ENCODE assay signal across 9 mouse cellular contexts in genomic region chr10:14085882-14086515, GRCm38 (mm10).
DNase-seq lines count a peak whose midpoint lies in the region; ATAC-seq and TF ChIP-seq lines count a peak whose summit lies in the region.
"Had no signal": no experiment of that assay in that cellular context is flagged by ENCODE, and none has a peak within 500 bp of the region (broad histone marks: within the 10 kb centered on the region; RNA-seq: fewer than 3 reads in every experiment).

No protein-coding gene starts in this region.

- dilution Hi-C loops in CH12.LX (cut with MboI; ENCODE audit: extremely low pct_ligation_motif_present, extremely low pct_unique_long_range_greater_than_20kb, low sequenced_read_pairs): no loop called here

- H3K9me3 ChIP-seq in CH12.LX (replicated peaks; ENCODE audit: low read length): no peaks in the 10 kb centered on the region
- no peaks in the 10 kb centered on the region for H3K9me3 ChIP-seq in intestine, postnatal 0 days (ENCODE audit: control insufficient read depth)
- no peaks in the 10 kb centered on the region for H3K9me3 ChIP-seq in megakaryocyte, embryonic 14.5 days
- H3K9me3 ChIP-seq: embryonic facial prominence, embryonic 12.5 days had no signal

- H3K9ac ChIP-seq in CH12.LX (ENCODE audit: insufficient read depth, low read depth): peak overlapping the region; percentile 59
- H3K9ac ChIP-seq in intestine, postnatal 0 days (ENCODE audit: low read depth, low read length): no peak overlapping the region
- H3K9ac ChIP-seq: embryonic facial prominence, embryonic 12.5 days had no signal

- H3K4me3 ChIP-seq in CH12.LX (replicated peaks in 1 of 3; ENCODE audit: low read depth in 2 of 3, low read length in 2 of 3, poor library complexity in 1 of 3): peak overlapping the region; percentile 42 to 55 (median 53)
- peak overlapping the region; percentile 15 for H3K4me3 ChIP-seq in intestine, postnatal 0 days (ENCODE audit: low read depth, low read length)
- H3K4me3 ChIP-seq in megakaryocyte, embryonic 14.5 days (replicated peaks): peak overlapping the region; percentile 91
- H3K4me3 ChIP-seq: embryonic facial prominence, embryonic 12.5 days had no signal

- 0 out of 2 replicates have a peak, but pooled peaks have one; percentile 33 for ATAC-seq in intestine, postnatal 0 days

- peak overlapping the region; percentile 63 for H3K4me2 ChIP-seq in CH12.LX (ENCODE audit: insufficient read depth, low read depth, poor library complexity, severe bottlenecking)
- peak overlapping the region; percentile 52 for H3K4me2 ChIP-seq in intestine, postnatal 0 days (replicated peaks; ENCODE audit: low read depth)
- H3K4me2 ChIP-seq: embryonic facial prominence, embryonic 12.5 days had no signal

- peak; percentile 24; the same call in 1 of the 2 replicates for TF ChIP-seq POLR2A in CH12.LX (IDR thresholded peaks at IDR 0.05; ENCODE audit: low read depth, low read length)

- TF ChIP-seq EP300 in CH12.LX (IDR thresholded peaks at IDR 0.05; ENCODE audit: low read length): peak; percentile 95

- WGBS in intestine, postnatal 0 days: 34% methylated on average over 10 of the region's 10 CpGs

- peaks cover 18 to 49% of the 10 kb centered on the region in 2 experiments for H3K4me1 ChIP-seq in CH12.LX (ENCODE audit: control insufficient read depth in 1 of 2, insufficient read depth in 2 of 2)
- no peaks in the 10 kb centered on the region; the same call in 1 of the 2 replicates for H3K4me1 ChIP-seq in intestine, postnatal 0 days (replicated peaks; ENCODE audit: control insufficient read depth, insufficient read depth, low read length)
- peaks cover 41% of the 10 kb centered on the region for H3K4me1 ChIP-seq in megakaryocyte, embryonic 14.5 days
- H3K4me1 ChIP-seq: embryonic facial prominence, embryonic 12.5 days had no signal

- no peaks in the 10 kb centered on the region for H3K27me3 ChIP-seq in CH12.LX (replicated peaks)
- no peaks in the 10 kb centered on the region for H3K27me3 ChIP-seq in intestine, postnatal 0 days (replicated peaks; ENCODE audit: control insufficient read depth, insufficient read depth, low read length)
- no peaks in the 10 kb centered on the region for H3K27me3 ChIP-seq in megakaryocyte, embryonic 14.5 days (replicated peaks)
- H3K27me3 ChIP-seq: embryonic facial prominence, embryonic 12.5 days had no signal

- H3K27ac ChIP-seq in CH12.LX (ENCODE audit: insufficient read depth, low read depth): peak overlapping the region; percentile 97
- H3K27ac ChIP-seq in intestine, postnatal 0 days (ENCODE audit: low read depth, low read length): peak overlapping the region; percentile 30; the same call in 1 of the 2 replicates
- H3K27ac ChIP-seq: embryonic facial prominence, embryonic 12.5 days had no signal

- peaks cover 2% of the 10 kb centered on the region; the same call in 1 of the 2 replicates for H3K79me2 ChIP-seq in CH12.LX (replicated peaks; ENCODE audit: control insufficient read depth, extremely low read depth, insufficient read depth, poor library complexity, severe bottlenecking)

- peak; percentile 79 for DNase-seq in 416B (ENCODE audit: low read depth)
- DNase-seq in CH12.LX (ENCODE audit: extremely low read depth): peak; percentile 87
- DNase-seq in adipocyte (ENCODE audit: low spot score): no peak
- no peak for DNase-seq in gastrocnemius, adult 18-20 months (ENCODE audit: low spot score)
- DNase-seq in embryo, embryonic 11 days: no peak
- no peak for DNase-seq in testis, postnatal 10 days (ENCODE audit: low spot score)

- in situ Hi-C loops in CH12.LX (cut with MboI; ENCODE audit: low pct_ligation_motif_present, low pct_unique_long_range_greater_than_20kb, low sequenced_read_pairs): no loop called here

- TF ChIP-seq RAD21 in CH12.LX (IDR thresholded peaks at IDR 0.05; ENCODE audit: low read depth, low read length): peak; percentile 2

- H3K36me3 ChIP-seq in CH12.LX (replicated peaks in 1 of 2; ENCODE audit: control insufficient read depth in 1 of 2, insufficient read depth in 1 of 2, low read length in 1 of 2): no peaks in the 10 kb centered on the region
- H3K36me3 ChIP-seq in intestine, postnatal 0 days (ENCODE audit: control insufficient read depth, insufficient read depth): no peaks in the 10 kb centered on the region
- H3K36me3 ChIP-seq in megakaryocyte, embryonic 14.5 days (replicated peaks; ENCODE audit: low read length): no peaks in the 10 kb centered on the region
- H3K36me3 ChIP-seq: embryonic facial prominence, embryonic 12.5 days had no signal

- no peak for TF ChIP-seq CTCF in CH12.LX (conservative IDR thresholded peaks at IDR 0.05 in 1 of 2, IDR thresholded peaks at IDR 0.05 in 1 of 2; ENCODE audit: low read depth in 2 of 2, low read length in 2 of 2)
- TF ChIP-seq CTCF in intestine, postnatal 0 days (IDR thresholded peaks at IDR 0.05; ENCODE audit: low read depth): no peak

TF ChIP-seq in CH12.LX, 34 proteins besides CTCF, POLR2A, EP300 and RAD21:
- TF ChIP-seq IRF4 (IDR thresholded peaks at IDR 0.05; ENCODE audit: low read depth, low read length) (peak; percentile 96), HCFC1 (IDR thresholded peaks at IDR 0.05; ENCODE audit: low read depth, low read length) (peak; percentile 60), POLR2AphosphoS2 (IDR thresholded peaks at IDR 0.05; ENCODE audit: low read depth, low read length) (0 out of 2 replicates have a peak, but pooled peaks have one; percentile 40), JUND (conservative IDR thresholded peaks at IDR 0.05; ENCODE audit: low read depth, low read length) (peak; percentile 95), MEF2A (IDR thresholded peaks at IDR 0.05; ENCODE audit: borderline replicate concordance, low read depth, low read length) (peak; percentile 90), RCOR1 (conservative IDR thresholded peaks at IDR 0.05; ENCODE audit: low read depth, low read length) (peak; percentile 98), MAFK (IDR thresholded peaks at IDR 0.05; ENCODE audit: insufficient replicate concordance, low read length) (peak; percentile 87), TCF12 (IDR thresholded peaks at IDR 0.05; ENCODE audit: low read depth, low read length) (peak; percentile 69), MAX (IDR thresholded peaks at IDR 0.05; ENCODE audit: low read length) (peak; percentile 74), BHLHE40 (IDR thresholded peaks at IDR 0.05; ENCODE audit: low read depth, low read length) (peak; percentile 79), SMC3 (IDR thresholded peaks at IDR 0.05; ENCODE audit: low read depth, low read length) (peak; percentile 18; the same call in 1 of the 2 replicates), ZNF384 (IDR thresholded peaks at IDR 0.05; ENCODE audit: low read depth, low read length) (peak; percentile 99), CHD1 (IDR thresholded peaks at IDR 0.05; ENCODE audit: low read depth, low read length) (peak; percentile 94; the same call in 1 of the 2 replicates), KAT2A (IDR thresholded peaks at IDR 0.05; ENCODE audit: insufficient replicate concordance, low read length) (no peak), MXI1 (IDR thresholded peaks at IDR 0.05; ENCODE audit: low read depth, low read length) (peak; percentile 65), ELF1 (IDR thresholded peaks at IDR 0.05; ENCODE audit: low read depth, low read length) (peak; percentile 49), MYC (IDR thresholded peaks at IDR 0.05; ENCODE audit: low read depth, low read length) (0 out of 2 replicates have a peak, but pooled peaks have one; percentile 49), UBTF (IDR thresholded peaks at IDR 0.05; ENCODE audit: low read depth, low read length) (no peak; the same call in 1 of the 2 replicates), JUN (IDR thresholded peaks at IDR 0.05; ENCODE audit: insufficient read depth, low read depth, low read length) (peak; percentile 98), E2F4 (IDR thresholded peaks at IDR 0.05; ENCODE audit: insufficient replicate concordance, low read depth, low read length) (no peak), ZMIZ1 (IDR thresholded peaks at IDR 0.05; ENCODE audit: low read depth, low read length) (peak; percentile 56; the same call in 1 of the 2 replicates), NRF1 (IDR thresholded peaks at IDR 0.05; ENCODE audit: low read depth, low read length) (no peak), ZKSCAN1 (IDR thresholded peaks at IDR 0.05; ENCODE audit: borderline replicate concordance, low read depth, low read length) (no peak; the same call in 1 of the 2 replicates), ETS1 (conservative IDR thresholded peaks at IDR 0.05; ENCODE audit: low read depth, low read length) (peak; percentile 96), NELFE (IDR thresholded peaks at IDR 0.05; ENCODE audit: low read depth, low read length) (peak; percentile 63; the same call in 1 of the 2 replicates), MAZ (IDR thresholded peaks at IDR 0.05; ENCODE audit: low read depth, low read length) (0 out of 2 replicates have a peak, but pooled peaks have one; percentile 49), SIN3A (IDR thresholded peaks at IDR 0.05; ENCODE audit: low read length) (peak; percentile 93), ZC3H11A (IDR thresholded peaks at IDR 0.05; ENCODE audit: low read depth, low read length) (no peak), USF2 (conservative IDR thresholded peaks at IDR 0.05; ENCODE audit: low read depth, low read length) (no peak), CHD2 (IDR thresholded peaks at IDR 0.05; ENCODE audit: low read length) (peak; percentile 80), TBP (conservative IDR thresholded peaks at IDR 0.05; ENCODE audit: low read depth, low read length) (no peak; the same call in 1 of the 2 replicates), GABPA (IDR thresholded peaks at IDR 0.05; ENCODE audit: insufficient replicate concordance, low read depth, low read length) (no peak), USF1 (IDR thresholded peaks at IDR 0.05; ENCODE audit: low read depth, low read length) (no peak), PAX5 (IDR thresholded peaks at IDR 0.05; ENCODE audit: low read length) (no peak)

Comparison
In these comparisons a context has a peak if more than half of its experiments do, and no peak if none do; other contexts are left out.
1. DNase-seq: peak in 416B (single experiment) and CH12.LX (single experiment); none in adipocyte (single experiment), gastrocnemius, adult 18-20 months (single experiment), embryo, embryonic 11 days (single experiment) and testis, postnatal 10 days (single experiment).
2. H3K4me3 ChIP-seq: peak in every context shown above with its lines; median percentile 91 in megakaryocyte, embryonic 14.5 days; 53 in CH12.LX; 15 in intestine, postnatal 0 days.